Mouse (Mus musculus): ENCODE results near the gene 4930505A04Rik.

- TF ChIP-seq CTCF (IDR thresholded peaks at IDR 0.05; ENCODE audit: control insufficient read depth, insufficient read depth, insufficient read length), result no peak
- TF ChIP-seq MYOG (IDR thresholded peaks at IDR 0.05; ENCODE audit: control insufficient read depth, extremely low read depth, insufficient read length), result no peak
- no peak for TF ChIP-seq MYOD1 (IDR thresholded peaks at IDR 0.05; ENCODE audit: control insufficient read depth, insufficient read length, low read depth)
Observed at GRCm38 (mm10) chr11:30517133-30517532, 45.5 kb upstream of the 4930505A04Rik start.
